Mouse (Mus musculus): ENCODE results near the gene Mtss1l. TPM values are rescaled to one million over a fixed set of nuclear protein-coding genes. Genes with fewer than 3 reads are reported as not detected.

Gene Mtss1l
- total and polyA plus RNA-seq, 2 experiments from 2014 or later = 49.0 to 71.1 TPM

DNA sequence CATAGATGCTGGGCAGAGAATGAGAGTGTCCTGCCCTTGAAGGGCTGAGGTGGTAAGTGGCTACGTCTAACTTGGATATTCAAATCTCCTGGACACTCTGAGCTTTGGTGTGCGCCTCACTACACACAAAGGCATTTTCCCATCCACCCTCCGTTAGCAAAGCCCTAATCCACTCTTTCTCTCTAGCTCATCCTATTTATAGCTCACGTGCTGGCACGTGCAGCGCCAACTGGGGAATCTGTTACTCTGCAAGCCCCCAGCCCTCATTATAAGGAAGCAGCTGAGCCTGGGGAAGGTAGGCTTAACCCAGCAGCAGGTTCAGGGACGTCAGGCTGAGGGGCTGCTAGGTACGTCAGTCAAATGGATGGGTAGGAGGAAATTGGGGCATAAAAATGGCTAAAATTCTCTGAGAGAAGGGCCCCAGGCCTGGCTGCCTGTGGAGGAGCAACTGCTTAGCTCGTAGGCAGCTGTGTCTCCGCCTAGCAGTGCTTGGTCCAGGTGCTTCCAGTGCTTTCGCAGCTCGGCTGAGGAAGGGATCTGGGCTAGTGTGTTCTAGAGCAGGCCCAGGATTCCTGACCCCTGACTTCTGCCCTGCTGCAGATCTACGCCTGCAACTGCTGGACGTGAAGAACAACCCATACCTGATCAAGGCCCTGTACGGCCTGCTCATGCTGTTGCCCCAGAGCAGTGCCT lies 6.3 kb upstream of the Mtss1l start:
- 51% methylated on average over 15 of the region's 15 CpGs for WGBS
- H3K4me3 ChIP-seq (ENCODE audit: low read depth, low read length) = no peak overlapping the region
- no peaks in the 10 kb centered on the region for H3K9me3 ChIP-seq (ENCODE audit: low read length)
- peaks cover 50% of the 10 kb centered on the region for H3K4me1 ChIP-seq (ENCODE audit: insufficient read depth)
- H3K27me3 ChIP-seq (ENCODE audit: insufficient read depth, low read length) = no peaks in the 10 kb centered on the region
- H3K36me3 ChIP-seq (ENCODE audit: insufficient read depth) = peaks cover 30% of the 10 kb centered on the region
- no peak overlapping the region for H3K4me2 ChIP-seq (ENCODE audit: low read depth)
- ATAC-seq (peak; percentile 53), DNase-seq (peak; percentile 85)
- H3K27ac ChIP-seq (ENCODE audit: low read depth, low read length) = peak overlapping the region; percentile 91
- no peak for TF ChIP-seq CTCF (IDR thresholded peaks at IDR 0.05; ENCODE audit: low read depth)
- peak overlapping the region; percentile 10 for H3K9ac ChIP-seq

DNA sequence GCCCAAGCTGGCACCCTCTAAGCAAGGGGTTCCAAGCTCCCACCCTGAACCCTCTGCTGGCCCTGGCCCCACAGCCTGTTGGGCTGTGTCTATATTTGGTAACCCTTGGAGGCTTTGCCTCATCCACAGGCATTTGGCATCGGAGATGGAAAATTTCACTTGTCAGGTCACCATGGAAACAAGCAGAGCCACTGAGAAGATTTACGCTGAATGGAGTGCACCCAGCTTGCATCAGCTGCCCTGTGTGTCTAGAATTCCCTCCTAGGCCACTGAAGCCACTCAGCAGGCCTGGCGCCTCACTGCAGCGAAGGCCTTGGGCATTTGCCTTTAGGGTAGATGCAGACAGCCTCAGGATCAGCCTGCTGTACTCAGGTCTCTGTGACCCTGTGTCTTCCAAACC lies 5.2 kb upstream of the Mtss1l start:
- no peak overlapping the region for H3K4me3 ChIP-seq (ENCODE audit: low read depth, low read length)
- WGBS = 28% methylated on average over 4 of the region's 4 CpGs
- no peak for TF ChIP-seq CTCF (IDR thresholded peaks at IDR 0.05; ENCODE audit: low read depth)
- peaks cover 55% of the 10 kb centered on the region for H3K4me1 ChIP-seq (ENCODE audit: insufficient read depth)
- H3K27me3 ChIP-seq (ENCODE audit: insufficient read depth, low read length) = no peaks in the 10 kb centered on the region
- H3K4me2 ChIP-seq (ENCODE audit: low read depth) = no peak overlapping the region
- peaks cover 22% of the 10 kb centered on the region for H3K36me3 ChIP-seq (ENCODE audit: insufficient read depth)
- peak overlapping the region; percentile 91 for H3K27ac ChIP-seq (ENCODE audit: low read depth, low read length)
- H3K9ac ChIP-seq = 0 out of 2 replicates have a peak overlapping the region, but pooled peaks have one; percentile 10
- DNase-seq = peak; percentile 86
- H3K9me3 ChIP-seq (ENCODE audit: low read length) = no peaks in the 10 kb centered on the region
- ATAC-seq = peak; percentile 76

DNA sequence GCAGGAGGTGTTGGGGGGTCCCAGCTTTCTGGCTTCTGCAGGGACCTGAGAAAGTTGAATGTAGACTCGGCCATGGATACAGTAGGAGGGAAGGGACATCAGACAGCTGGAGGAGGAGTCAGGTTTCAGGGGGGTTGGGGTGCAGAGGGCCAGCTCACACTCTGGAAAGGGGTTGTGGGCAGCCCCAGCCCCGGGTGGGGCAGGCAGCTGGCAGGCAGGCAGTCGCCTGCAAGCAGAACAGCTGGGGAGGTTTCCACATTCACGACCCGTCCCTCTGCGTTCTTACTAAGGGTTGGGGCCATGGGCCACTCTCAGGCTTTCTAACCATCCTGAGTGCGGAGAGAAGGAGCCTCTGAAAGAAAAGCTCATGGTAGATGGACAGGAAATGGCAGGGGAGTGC lies 4.1 kb upstream of the Mtss1l start:
- H3K9me3 ChIP-seq (ENCODE audit: low read length) = no peaks in the 10 kb centered on the region
- H3K4me3 ChIP-seq (ENCODE audit: low read depth, low read length) = no peak overlapping the region
- H3K27ac ChIP-seq (ENCODE audit: low read depth, low read length) = peak overlapping the region; percentile 91; the same call in 1 of the 2 replicates
- no peak for TF ChIP-seq CTCF (IDR thresholded peaks at IDR 0.05; ENCODE audit: low read depth)
- H3K27me3 ChIP-seq (ENCODE audit: insufficient read depth, low read length) = no peaks in the 10 kb centered on the region
- no peak overlapping the region for H3K4me2 ChIP-seq (ENCODE audit: low read depth)
- no peak for ATAC-seq
- no peak for DNase-seq
- H3K9ac ChIP-seq = no peak overlapping the region
- 73% methylated on average over 7 of the region's 7 CpGs for WGBS
- peaks cover 15% of the 10 kb centered on the region for H3K36me3 ChIP-seq (ENCODE audit: insufficient read depth)
- H3K4me1 ChIP-seq (ENCODE audit: insufficient read depth) = peaks cover 55% of the 10 kb centered on the region

DNA sequence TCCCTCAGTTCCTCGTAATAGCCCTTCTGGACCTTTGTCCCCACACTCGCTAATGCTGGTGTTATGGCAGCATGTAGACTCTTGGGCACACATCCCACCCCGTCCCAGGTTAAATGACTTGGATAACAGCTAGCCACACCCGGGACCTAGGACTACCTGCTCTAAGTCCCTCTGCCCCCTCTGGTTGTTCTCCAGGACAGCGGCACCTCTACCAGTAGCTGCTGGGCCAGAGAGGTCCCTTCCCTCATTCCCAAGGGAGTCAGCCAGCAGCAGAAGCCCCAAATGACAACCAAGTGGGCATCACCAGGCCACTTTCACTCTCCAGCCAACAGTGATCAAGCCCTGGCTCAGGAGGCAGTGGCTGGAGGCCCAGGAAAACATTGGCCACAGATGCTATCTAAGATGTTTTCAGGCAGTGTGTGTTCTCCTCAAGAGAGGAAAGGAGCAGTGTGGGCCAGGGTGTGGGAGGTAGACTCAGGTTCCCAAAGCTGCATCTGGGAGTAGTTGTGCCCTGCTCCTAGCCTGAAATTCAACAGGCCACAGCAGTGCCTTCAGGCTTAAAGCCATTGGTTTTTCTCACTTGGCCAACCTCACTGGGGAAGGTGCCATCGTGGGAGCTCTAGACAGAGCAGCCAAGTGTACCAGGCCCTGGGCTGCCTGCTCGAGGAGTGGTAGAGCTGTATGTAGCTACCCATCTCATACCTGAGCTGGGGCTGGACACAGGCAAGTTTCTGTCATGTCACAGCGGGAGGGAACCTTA lies 2.9 kb upstream of the Mtss1l start:
- Histone ChIP-seq H3K9ac (no peak overlapping the region), H3K27ac (ENCODE audit: low read depth, low read length) (peak overlapping the region; percentile 93), H3K4me2 (ENCODE audit: low read depth) (no peak overlapping the region), H3K4me1 (ENCODE audit: insufficient read depth) (peaks cover 55% of the 10 kb centered on the region), H3K27me3 (ENCODE audit: insufficient read depth, low read length) (no peaks in the 10 kb centered on the region), H3K4me3 (ENCODE audit: low read depth, low read length) (no peak overlapping the region), H3K36me3 (ENCODE audit: insufficient read depth) (0 out of 2 replicates have a peak, but pooled peaks cover 4% of the 10 kb centered on the region), H3K9me3 (ENCODE audit: low read length) (no peaks in the 10 kb centered on the region)
- WGBS = 80% methylated on average over 8 of the region's 8 CpGs
- DNase-seq (no peak), ATAC-seq (no peak)
- no peak for TF ChIP-seq CTCF (IDR thresholded peaks at IDR 0.05; ENCODE audit: low read depth)

- peak; percentile 12 for ATAC-seq
Observed at GRCm38 (mm10) chr8:110718969-110719670, 2.2 kb upstream of the Mtss1l start.

GRCm38 (mm10) chr8:110719898-110720653 lies 1.2 kb upstream of the Mtss1l start:
- ATAC-seq (no peak), DNase-seq (no peak)
- H3K36me3 ChIP-seq (ENCODE audit: insufficient read depth) = peaks cover 4% of the 10 kb centered on the region; the same call in 1 of the 2 replicates
- peak overlapping the region; percentile 89 for H3K4me3 ChIP-seq (ENCODE audit: low read depth, low read length)
- peaks cover 51% of the 10 kb centered on the region for H3K4me1 ChIP-seq (ENCODE audit: insufficient read depth)
- peak overlapping the region; percentile 93 for H3K27ac ChIP-seq (ENCODE audit: low read depth, low read length)
- H3K9me3 ChIP-seq (ENCODE audit: low read length) = no peaks in the 10 kb centered on the region
- peak overlapping the region; percentile 99 for H3K9ac ChIP-seq
- 56% methylated on average over 6 of the region's 6 CpGs for WGBS
- peak overlapping the region; percentile 64 for H3K4me2 ChIP-seq (ENCODE audit: low read depth)
- no peaks in the 10 kb centered on the region for H3K27me3 ChIP-seq (ENCODE audit: insufficient read depth, low read length)
- no peak for TF ChIP-seq CTCF (IDR thresholded peaks at IDR 0.05; ENCODE audit: low read depth)

More at GRCm38 (mm10) chr8:110718969-110719670, 2.2 kb upstream of the Mtss1l start:
- Histone ChIP-seq H3K9me3 (ENCODE audit: low read length) (no peaks in the 10 kb centered on the region), H3K9ac (peak overlapping the region; percentile 1; the same call in 1 of the 2 replicates), H3K27me3 (ENCODE audit: insufficient read depth, low read length) (no peaks in the 10 kb centered on the region), H3K36me3 (ENCODE audit: insufficient read depth) (0 out of 2 replicates have a peak, but pooled peaks cover 4% of the 10 kb centered on the region), H3K4me3 (ENCODE audit: low read depth, low read length) (no peak overlapping the region), H3K27ac (ENCODE audit: low read depth, low read length) (peak overlapping the region; percentile 93), H3K4me1 (ENCODE audit: insufficient read depth) (peaks cover 54% of the 10 kb centered on the region), H3K4me2 (ENCODE audit: low read depth) (no peak overlapping the region)
- peak; percentile 70 for DNase-seq
- TF ChIP-seq CTCF (IDR thresholded peaks at IDR 0.05; ENCODE audit: low read depth) = no peak
- 34% methylated on average over 12 of the region's 12 CpGs for WGBS
